Mouse (Mus musculus): ENCODE data around the gene Zfp428.

GRCm38 (mm10) chr7:24482208-24483020 is 24.4 kb upstream of the Zfp428 start:
- TF ChIP-seq CTCF (IDR thresholded peaks at IDR 0.05; ENCODE audit: low read depth): no peak
- TF ChIP-seq EP300 (IDR thresholded peaks at IDR 0.05; ENCODE audit: low read depth): no peak

Data from heart, postnatal 0 days (tissue).